Mouse (Mus musculus) heart, postnatal 14 days (tissue): ENCODE measurements around the gene Gm20894. TPM values are rescaled to one million over a fixed set of nuclear protein-coding genes. Genes with fewer than 3 reads are reported as not detected.
"Not testable (repeated sequence)": the region's sequence is repeated elsewhere in the genome, so short reads cannot be mapped to it uniquely, and the experiment has no call there.

ENCODE experiments used
- DNase-seq, 2 experiments: peaks; one replicate each; pipeline ENCODE4 v3.0.0; 2021 to 2022
- intact Hi-C: fragments of 180-260 bp; cut with DNase I; formaldehyde crosslinking; loops from one replicate; pipeline ENCODE4 v1.15.1; 2025
- long read RNA-seq, 2 experiments: library from polyadenylated mRNA; stranded (forward); transcript quantifications; one replicate each; pipeline ENCODE4 v2.0.0; 2021
- total RNA-seq, 2 experiments: library from RNA; stranded (reverse); gene quantifications; 2 replicates each; pipeline ENCODE4 v1.2.3; 2021

Gm20894 gene
- not detected for total RNA-seq
- long read RNA-seq, experiment 1, result 0 reads
- long read RNA-seq, experiment 2, result 0 reads

DNA sequence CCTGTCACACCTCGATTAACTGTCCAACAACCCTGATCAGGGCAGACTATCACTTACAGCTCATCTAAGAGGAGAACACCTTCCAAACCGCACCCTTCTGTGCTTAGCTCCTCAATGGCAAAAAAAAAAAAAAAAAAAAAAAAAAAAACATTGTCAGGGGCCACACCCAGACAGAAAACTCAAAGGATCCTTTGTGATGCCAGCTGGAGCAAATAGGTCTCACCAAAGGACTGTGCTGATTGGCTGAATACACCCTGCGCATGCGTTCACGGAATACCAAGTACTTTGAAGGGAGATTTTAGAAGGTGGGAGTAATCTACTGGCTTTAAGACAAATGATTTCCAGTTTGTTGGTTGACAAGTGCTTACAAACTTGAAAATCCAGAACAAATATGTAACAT is at the start of gene Gm20894:
TSS of gene Gm20894 (minus strand) at position 101 of the 400 bp plus-strand sequence.
- intact Hi-C loops, DNase-seq: not testable (repeated sequence)
